Mouse (Mus musculus): Measurements from ENCODE around the gene Lrp2bp.

GRCm38 (mm10) chr8:45975837-45976468 lies 23.1 kb upstream of the Lrp2bp start:
- TF ChIP-seq CTCF (IDR thresholded peaks at IDR 0.05; ENCODE audit: borderline replicate concordance, control insufficient read depth, extremely low read depth, insufficient read depth, low read length, poor library complexity) (no peak), POLR2A (IDR thresholded peaks at IDR 0.05; ENCODE audit: control insufficient read depth, extremely low read depth, insufficient read depth, low read length, poor library complexity) (no peak)
